Mouse (Mus musculus): ENCODE measurements at regions not wholly inside any gene's neighbourhood (a gene's known extent, or its start where the extent isn't known, plus 50 kb on each side); places are given as distances from the start of the nearest gene placed in this dataset.

DNA sequence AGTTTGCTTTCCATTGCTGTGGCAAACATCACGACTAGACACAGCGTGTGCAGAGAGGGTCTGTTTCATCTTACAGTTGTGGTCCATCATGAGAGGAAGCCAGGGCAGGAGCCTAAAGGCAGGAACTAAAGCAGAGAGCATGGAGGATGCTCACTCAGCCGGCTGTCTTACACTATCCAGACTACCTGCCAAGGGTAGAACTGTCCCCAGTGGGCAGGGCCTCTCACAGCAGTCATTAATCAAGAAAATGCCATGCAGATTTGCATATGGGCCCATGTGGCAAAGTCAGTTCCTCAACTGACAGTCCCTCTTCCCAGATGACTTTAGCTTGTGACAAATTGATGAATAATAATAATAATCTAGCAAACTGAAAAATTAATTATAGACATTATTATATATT lies 192.6 kb downstream of the Sp3 start:
- Histone ChIP-seq H3K4me1 (ENCODE audit: control insufficient read depth, insufficient read depth, low read length) (no peaks in the 10 kb centered on the region), H3K27ac (ENCODE audit: insufficient read depth, low read length) (no peak overlapping the region), H3K4me3 (replicated peaks; ENCODE audit: insufficient read depth, low read depth, low read length) (no peak overlapping the region), H3K27me3 (ENCODE audit: control insufficient read depth, insufficient read depth, low read length) (no peaks in the 10 kb centered on the region)
- WGBS = 69% methylated on average over 3 of the region's 3 CpGs
- TF ChIP-seq CTCF (IDR thresholded peaks at IDR 0.05; ENCODE audit: borderline replicate concordance, insufficient read depth, low read depth, low read length) (no peak), POLR2A (IDR thresholded peaks at IDR 0.05; ENCODE audit: borderline replicate concordance, insufficient read depth, low read length) (no peak)
- no peak for DNase-seq

DNA sequence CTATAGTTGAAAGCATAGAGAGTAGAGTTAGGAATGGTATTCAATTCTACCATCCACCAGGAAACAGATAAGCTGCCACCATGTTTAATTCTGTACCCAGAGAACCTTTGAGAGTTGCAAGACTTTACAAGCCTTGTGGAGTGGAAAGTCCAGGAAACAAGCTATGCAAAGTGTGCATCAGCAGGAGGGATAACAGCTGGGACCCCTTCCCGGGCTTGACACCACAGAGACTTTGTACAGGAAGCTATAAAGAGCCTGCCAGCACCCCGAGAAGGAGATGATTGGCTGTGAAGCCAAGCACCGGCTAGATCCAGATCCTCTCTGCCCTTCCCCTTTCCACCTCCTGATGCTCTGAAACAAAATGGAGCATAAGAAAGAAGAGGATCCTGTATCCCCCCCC lies 188.8 kb downstream of the Sp3 start:
- no peak for DNase-seq
- no peak for TF ChIP-seq POLR2A (IDR thresholded peaks at IDR 0.05; ENCODE audit: borderline replicate concordance, insufficient read depth, low read length)
- TF ChIP-seq CTCF (IDR thresholded peaks at IDR 0.05; ENCODE audit: borderline replicate concordance, insufficient read depth, low read depth, low read length) = no peak
- Histone ChIP-seq H3K27ac (ENCODE audit: insufficient read depth, low read length) (no peak overlapping the region), H3K4me3 (replicated peaks; ENCODE audit: insufficient read depth, low read depth, low read length) (no peak overlapping the region), H3K27me3 (ENCODE audit: control insufficient read depth, insufficient read depth, low read length) (no peaks in the 10 kb centered on the region), H3K4me1 (ENCODE audit: control insufficient read depth, insufficient read depth, low read length) (no peaks in the 10 kb centered on the region)
- WGBS = 32% methylated on average over 3 of the region's 3 CpGs

DNA sequence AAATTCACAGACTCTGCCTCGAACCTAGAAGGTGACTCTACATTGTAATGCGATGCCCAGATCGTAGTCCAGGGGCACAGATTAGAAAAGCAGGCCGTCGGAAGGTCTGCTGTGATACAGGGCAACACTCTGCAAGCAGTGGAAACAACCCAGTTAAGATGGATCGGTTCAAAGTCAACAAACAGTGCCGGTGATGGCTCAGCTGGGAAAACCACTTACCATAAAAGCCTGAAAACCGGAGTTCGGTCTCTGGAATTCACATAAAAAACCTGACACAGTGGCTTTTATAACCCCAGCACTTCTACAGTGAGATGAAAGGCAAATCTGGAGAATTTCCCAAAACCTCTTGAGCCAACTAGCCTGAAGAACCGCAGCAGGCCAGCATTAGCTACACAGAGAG lies 186.8 kb downstream of the Sp3 start:
- Histone ChIP-seq H3K27ac (ENCODE audit: insufficient read depth, low read length) (no peak overlapping the region), H3K27me3 (ENCODE audit: control insufficient read depth, insufficient read depth, low read length) (no peaks in the 10 kb centered on the region), H3K4me3 (replicated peaks; ENCODE audit: insufficient read depth, low read depth, low read length) (no peak overlapping the region), H3K4me1 (ENCODE audit: control insufficient read depth, insufficient read depth, low read length) (no peaks in the 10 kb centered on the region)
- no peak for DNase-seq
- WGBS = 85% methylated on average over 10 of the region's 10 CpGs
- TF ChIP-seq CTCF (IDR thresholded peaks at IDR 0.05; ENCODE audit: borderline replicate concordance, insufficient read depth, low read depth, low read length) (no peak), POLR2A (IDR thresholded peaks at IDR 0.05; ENCODE audit: borderline replicate concordance, insufficient read depth, low read length) (no peak)

DNA sequence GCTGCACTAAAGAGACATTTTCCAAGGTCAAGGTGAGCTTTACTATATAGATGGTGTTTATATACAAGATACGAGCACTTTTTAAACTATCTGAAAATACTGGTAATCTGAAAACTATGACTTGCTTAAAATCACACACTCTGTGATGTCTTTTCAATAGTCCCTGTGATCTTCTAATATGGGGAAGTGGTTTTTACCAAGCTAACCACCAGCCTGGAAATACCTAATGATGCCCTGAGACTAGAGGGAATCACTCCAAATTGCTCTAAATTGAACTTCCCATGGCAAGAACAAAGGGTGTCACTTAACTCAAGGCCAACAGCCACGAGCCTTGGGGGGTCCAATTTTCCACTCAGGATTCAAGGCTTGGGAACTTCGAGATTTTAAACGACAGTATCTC lies 185.7 kb downstream of the Sp3 start:
- TF ChIP-seq CTCF (IDR thresholded peaks at IDR 0.05; ENCODE audit: borderline replicate concordance, insufficient read depth, low read depth, low read length) = no peak
- no peak for TF ChIP-seq POLR2A (IDR thresholded peaks at IDR 0.05; ENCODE audit: borderline replicate concordance, insufficient read depth, low read length)
- no peak for DNase-seq
- no peaks in the 10 kb centered on the region for H3K27me3 ChIP-seq (ENCODE audit: control insufficient read depth, insufficient read depth, low read length)
- 55% methylated on average over 4 of the region's 4 CpGs for WGBS
- no peak overlapping the region for H3K4me3 ChIP-seq (replicated peaks; ENCODE audit: insufficient read depth, low read depth, low read length)
- no peaks in the 10 kb centered on the region for H3K4me1 ChIP-seq (ENCODE audit: control insufficient read depth, insufficient read depth, low read length)
- H3K27ac ChIP-seq (ENCODE audit: insufficient read depth, low read length) = no peak overlapping the region

DNA sequence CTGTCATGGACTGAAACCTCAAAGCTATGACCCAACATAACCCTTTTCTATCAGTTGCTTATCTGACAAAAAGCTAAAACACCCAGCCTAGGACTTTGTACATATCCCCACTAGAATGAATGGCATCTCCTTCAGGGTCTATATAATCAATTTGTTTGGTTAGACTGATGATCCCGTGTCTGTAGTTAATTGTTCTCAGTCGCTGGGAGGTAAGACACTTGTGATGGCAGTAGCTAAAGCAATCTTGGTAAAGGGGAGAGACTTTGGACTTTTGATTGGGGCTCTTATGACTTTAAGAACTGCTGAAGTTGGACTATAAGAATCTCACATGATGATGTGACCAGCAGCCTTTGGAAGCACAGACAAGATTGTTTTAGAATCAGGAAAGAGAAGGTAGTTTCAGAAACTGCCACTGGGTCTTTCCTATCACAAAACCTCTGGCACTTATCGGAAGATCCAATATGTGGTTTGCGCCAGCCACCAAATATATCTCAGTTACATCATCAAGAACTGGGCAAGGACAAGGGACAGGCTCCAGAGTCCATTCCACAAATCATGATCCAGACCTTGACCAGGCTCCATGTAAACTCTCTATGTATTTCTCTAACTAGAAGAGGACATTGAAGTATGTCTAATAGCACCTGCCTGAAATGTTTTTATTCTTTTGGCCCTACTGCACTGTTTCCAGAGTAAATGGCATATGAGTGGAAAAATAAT lies 183.1 kb downstream of the Sp3 start:
- TF ChIP-seq POLR2A (IDR thresholded peaks at IDR 0.05; ENCODE audit: borderline replicate concordance, insufficient read depth, low read length) (no peak), CTCF (IDR thresholded peaks at IDR 0.05; ENCODE audit: borderline replicate concordance, insufficient read depth, low read depth, low read length) (no peak)
- DNase-seq = no peak
- no peaks in the 10 kb centered on the region for H3K27me3 ChIP-seq (ENCODE audit: control insufficient read depth, insufficient read depth, low read length)
- H3K27ac ChIP-seq (ENCODE audit: insufficient read depth, low read length) = no peak overlapping the region
- H3K4me1 ChIP-seq (ENCODE audit: control insufficient read depth, insufficient read depth, low read length) = no peaks in the 10 kb centered on the region
- 89% methylated on average over 4 of the region's 4 CpGs for WGBS
- no peak overlapping the region for H3K4me3 ChIP-seq (replicated peaks; ENCODE audit: insufficient read depth, low read depth, low read length)

DNA sequence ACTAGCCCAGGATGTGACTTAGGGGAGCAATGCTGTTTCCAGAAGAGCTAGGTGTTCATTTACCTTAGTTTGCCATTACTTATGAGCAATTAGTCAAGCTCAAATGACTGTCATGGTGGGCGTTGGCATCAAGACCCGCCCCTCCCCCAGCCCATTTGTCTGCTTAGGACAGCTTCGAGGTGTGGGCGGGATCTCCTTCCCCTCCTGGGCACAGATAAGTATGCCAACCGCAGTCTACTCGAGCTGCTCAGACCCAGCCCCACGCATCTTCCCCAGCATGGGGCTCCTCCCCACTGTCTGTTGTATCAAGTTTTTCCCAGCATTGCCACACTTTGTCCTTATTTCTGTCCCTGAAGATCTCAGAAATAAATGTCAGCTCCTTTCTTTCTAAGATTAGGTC lies 179.6 kb downstream of the Sp3 start:
- no peaks in the 10 kb centered on the region for H3K27me3 ChIP-seq (ENCODE audit: control insufficient read depth, insufficient read depth, low read length)
- TF ChIP-seq CTCF (IDR thresholded peaks at IDR 0.05; ENCODE audit: borderline replicate concordance, insufficient read depth, low read depth, low read length) = no peak
- no peak for TF ChIP-seq POLR2A (IDR thresholded peaks at IDR 0.05; ENCODE audit: borderline replicate concordance, insufficient read depth, low read length)
- H3K27ac ChIP-seq (ENCODE audit: insufficient read depth, low read length) = no peak overlapping the region
- no peak overlapping the region for H3K4me3 ChIP-seq (replicated peaks; ENCODE audit: insufficient read depth, low read depth, low read length)
- WGBS = 35% methylated on average over 7 of the region's 7 CpGs
- H3K4me1 ChIP-seq (ENCODE audit: control insufficient read depth, insufficient read depth, low read length) = no peaks in the 10 kb centered on the region
- no peak for DNase-seq

DNA sequence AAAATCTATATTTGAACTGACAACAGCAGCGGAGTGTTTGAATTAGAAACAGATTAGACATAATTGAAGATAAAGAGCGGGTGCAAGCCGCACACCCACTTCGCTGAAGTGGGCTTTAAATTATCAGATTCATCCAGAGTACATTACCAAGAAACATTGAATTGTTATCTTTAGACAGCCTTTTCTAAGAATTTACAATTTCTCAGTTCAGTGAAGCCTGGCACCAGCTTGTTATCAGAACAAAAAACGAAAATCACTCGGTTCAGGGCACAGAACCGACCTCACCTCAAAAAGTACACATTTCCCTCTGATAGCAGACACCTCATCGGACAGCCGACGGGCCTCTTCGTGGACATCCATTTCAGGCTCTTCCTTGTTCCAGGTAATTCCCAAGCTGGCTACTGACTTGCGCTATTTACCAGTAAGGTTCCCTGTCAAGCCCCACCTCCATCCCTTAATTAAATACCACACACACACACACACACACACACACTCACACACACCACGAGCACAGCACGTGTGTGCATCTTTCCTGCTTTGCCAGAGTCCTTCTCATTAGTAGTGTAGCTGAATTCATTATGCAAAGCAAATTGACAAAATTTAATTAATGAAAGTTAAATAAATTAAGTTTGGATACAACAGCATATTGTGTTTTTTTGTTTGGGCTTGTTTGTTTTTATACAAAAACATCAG lies 166.8 kb downstream of the Sp3 start:
- TF ChIP-seq CTCF (IDR thresholded peaks at IDR 0.05; ENCODE audit: borderline replicate concordance, insufficient read depth, low read depth, low read length) = no peak
- no peak for TF ChIP-seq POLR2A (IDR thresholded peaks at IDR 0.05; ENCODE audit: borderline replicate concordance, insufficient read depth, low read length)
- 89% methylated on average over 14 of the region's 14 CpGs for WGBS

DNA sequence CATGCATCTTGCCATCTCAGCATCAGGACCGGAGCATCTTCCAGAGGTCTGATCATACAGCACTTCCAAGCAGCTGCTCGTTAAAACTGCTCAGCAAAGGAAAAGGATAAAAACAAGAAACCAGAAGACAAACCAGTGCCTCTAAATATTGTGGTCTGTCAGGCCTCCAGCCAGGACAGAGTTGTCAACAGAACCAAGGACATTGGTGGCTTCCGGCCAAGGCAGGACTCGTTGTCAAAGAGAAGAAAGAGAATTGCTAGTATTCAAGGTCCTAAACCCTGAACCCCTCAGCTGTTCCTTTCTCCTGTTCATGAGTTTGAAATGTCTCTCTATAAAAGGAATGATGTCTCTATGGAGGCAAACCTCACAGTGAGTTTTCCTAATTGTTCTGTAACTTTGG lies 155.0 kb downstream of the Sp3 start:
- TF ChIP-seq POLR2A (IDR thresholded peaks at IDR 0.05; ENCODE audit: borderline replicate concordance, insufficient read depth, low read length) = no peak
- TF ChIP-seq CTCF (IDR thresholded peaks at IDR 0.05; ENCODE audit: borderline replicate concordance, insufficient read depth, low read depth, low read length) = no peak
- WGBS = 47% methylated on average over 4 of the region's 4 CpGs
- Histone ChIP-seq H3K27ac (ENCODE audit: insufficient read depth, low read length) (no peak overlapping the region), H3K4me3 (replicated peaks; ENCODE audit: insufficient read depth, low read depth, low read length) (no peak overlapping the region), H3K4me1 (ENCODE audit: control insufficient read depth, insufficient read depth, low read length) (no peaks in the 10 kb centered on the region), H3K27me3 (ENCODE audit: control insufficient read depth, insufficient read depth, low read length) (no peaks in the 10 kb centered on the region; the same call in 1 of the 2 replicates)
- no peak for DNase-seq

More for the DNA sequence above, 166.8 kb downstream of the Sp3 start:
- Histone ChIP-seq H3K27me3 (ENCODE audit: control insufficient read depth, insufficient read depth, low read length) (no peaks in the 10 kb centered on the region; the same call in 1 of the 2 replicates), H3K4me1 (ENCODE audit: control insufficient read depth, insufficient read depth, low read length) (no peaks in the 10 kb centered on the region), H3K27ac (ENCODE audit: insufficient read depth, low read length) (no peak overlapping the region), H3K4me3 (replicated peaks; ENCODE audit: insufficient read depth, low read depth, low read length) (no peak overlapping the region)
- DNase-seq = no peak
